Mouse (Mus musculus): ENCODE measurements around the gene Zeb2.

DNA sequence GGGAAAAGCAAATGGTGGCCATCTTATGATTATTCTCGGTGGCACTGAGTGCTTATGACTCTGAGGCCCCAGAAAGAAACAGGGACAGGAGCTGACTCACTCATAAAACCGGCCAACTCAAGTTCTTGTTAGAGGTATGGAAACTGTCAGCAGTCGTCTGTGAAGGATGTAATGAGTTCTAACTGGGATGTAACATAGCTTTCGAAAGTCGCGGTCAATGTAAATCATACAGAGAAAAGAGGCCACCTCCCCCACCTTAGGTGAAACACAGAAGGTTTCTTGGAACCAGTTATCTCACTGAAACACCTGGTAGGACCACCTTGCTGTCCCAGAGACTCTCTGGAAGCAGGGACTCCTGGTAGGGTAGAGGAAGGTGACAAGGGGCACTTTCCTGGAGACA lies 61.3 kb downstream of the Zeb2 start:
- no peak for TF ChIP-seq CTCF (IDR thresholded peaks at IDR 0.05; ENCODE audit: insufficient read depth, low read length)
- no peak for TF ChIP-seq POLR2A (IDR thresholded peaks at IDR 0.05; ENCODE audit: borderline replicate concordance, extremely low read depth, low read depth, low read length)
